Mouse (Mus musculus) lung, embryonic 16.5 days (tissue): ENCODE measurements around the gene Pgap2. TPM values are rescaled to one million over a fixed set of nuclear protein-coding genes. Genes with fewer than 3 reads are reported as not detected.
"Not testable (repeated sequence)": the region's sequence is repeated elsewhere in the genome, so short reads cannot be mapped to it uniquely, and the experiment has no call there.

Experiments
- ATAC-seq: fragments of 200-750 bp; cut with Nextera tagmentation; 2 replicates; pipeline ENCODE4 v1.8.0; 2017; ENCODE audit warnings: low read depth, mild to moderate bottlenecking, moderate library complexity
- H3K27ac ChIP-seq: fragments of 300-500 bp; sonication (generic); 2 replicates; pipeline ENCODE4 v1.5.1; 2014; ENCODE audit warnings: mild to moderate bottlenecking, control low read depth, low read length
- H3K27me3 ChIP-seq: fragments of 300-500 bp; sonication (generic); 2 replicates; pipeline ENCODE4 v1.6.1; 2014; ENCODE audit warnings: low read depth, low read length, mixed read lengths; ENCODE audit not compliant: control insufficient read depth, insufficient read depth
- H3K36me3 ChIP-seq: fragments of 300-500 bp; sonication (generic); 2 replicates; pipeline ENCODE4 v1.6.1; 2014; ENCODE audit warnings: low read length; ENCODE audit not compliant: control insufficient read depth, insufficient read depth
- H3K4me1 ChIP-seq: fragments of 300-500 bp; sonication (generic); replicated peaks from 2 replicates; pipeline ENCODE4 v1.6.1; 2014; ENCODE audit warnings: low read length, mixed read lengths; ENCODE audit not compliant: control insufficient read depth, insufficient read depth
- H3K4me2 ChIP-seq: fragments of 300-500 bp; sonication (generic); 2 replicates; pipeline ENCODE4 v1.6.1; 2014; ENCODE audit warnings: low read depth, low read length, control low read depth
- H3K4me3 ChIP-seq: fragments of 300-500 bp; sonication (generic); 2 replicates; pipeline ENCODE4 v1.5.1; 2014; ENCODE audit warnings: mild to moderate bottlenecking, low read length, control low read depth
- H3K9ac ChIP-seq: fragments of 300-500 bp; sonication (generic); 2 replicates; pipeline ENCODE4 v1.6.1; 2014; ENCODE audit warnings: low read length, control low read depth
- H3K9me3 ChIP-seq: fragments of 300-500 bp; sonication (generic); 2 replicates; pipeline ENCODE4 v1.6.1; 2016; ENCODE audit warnings: low read length; ENCODE audit not compliant: control insufficient read depth
- WGBS: fragments of 180-500 bp; shearing (Covaris S2); extraction: QIAGEN DNeasy Blood & Tissue Kit; methylation state at CpG from one replicate; pipeline ENCODE4 v1.1.7; 2014; 5-methylcytosine and 5-hydroxymethylcytosine counted together
- polyA plus RNA-seq: library from polyadenylated mRNA; unstranded; fragments of >200 nt; fragmentation: Nextera tagmentation; extraction: Ambion mirVana; gene quantifications from 2 replicates; pipeline ENCODE4 v1.2.1, GENCODE M21; 2015

Pgap2 gene
- polyA plus RNA-seq, 1 experiment from 2014 or later = 95.1 TPM

DNA sequence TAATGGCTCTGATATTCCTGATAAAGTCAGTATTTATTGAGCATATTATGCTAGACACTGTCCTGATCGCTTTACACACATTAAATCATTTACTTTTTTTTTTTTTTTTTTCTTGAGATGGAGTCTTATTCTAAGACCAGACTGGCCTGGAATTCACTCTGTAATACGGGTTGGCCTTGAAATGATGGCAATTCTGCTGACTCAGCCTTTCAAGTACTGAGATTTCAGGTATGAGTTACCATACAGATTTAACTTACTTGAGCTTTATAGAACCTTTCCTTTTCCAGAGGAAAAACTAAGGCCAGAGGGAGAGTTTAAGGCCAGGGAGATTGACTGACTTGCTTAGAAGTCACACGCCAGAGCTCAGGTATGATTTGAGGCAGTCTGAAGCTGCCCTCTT is 46.6 kb downstream of the Pgap2 start:
- no peaks in the 10 kb centered on the region for H3K27me3 ChIP-seq
- no peak overlapping the region for H3K27ac ChIP-seq
- H3K36me3 ChIP-seq = no peaks in the 10 kb centered on the region
- no peaks in the 10 kb centered on the region for H3K9me3 ChIP-seq
- H3K4me2 ChIP-seq = no peak overlapping the region
- H3K9ac ChIP-seq = no peak overlapping the region
- 73% methylated on average over 3 of the region's 3 CpGs for WGBS
- H3K4me3 ChIP-seq = no peak overlapping the region
- H3K4me1 ChIP-seq = no peaks in the 10 kb centered on the region
- no peak for ATAC-seq

DNA sequence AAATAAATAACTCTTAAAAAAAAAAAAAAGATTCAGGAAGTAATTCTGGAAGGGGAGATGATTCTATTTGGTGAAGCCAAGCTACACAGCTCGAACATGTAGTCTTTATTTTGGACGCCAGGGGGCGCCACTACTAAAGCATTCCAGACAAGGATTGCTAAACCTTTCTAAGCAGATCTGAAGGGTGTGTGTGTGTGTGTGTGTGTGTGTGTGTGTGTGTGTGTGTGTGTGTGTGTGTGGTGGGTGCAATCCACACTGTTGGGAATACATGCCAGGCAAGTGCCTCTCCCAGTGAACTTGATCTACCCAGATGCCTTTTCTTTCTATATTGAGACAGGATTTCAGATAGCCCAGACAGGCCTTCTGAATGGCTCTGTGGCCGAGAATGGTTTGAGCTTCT is 48.2 kb downstream of the Pgap2 start:
- no peak overlapping the region for H3K9ac ChIP-seq
- peak; percentile 45; the same call in 1 of the 2 replicates for ATAC-seq
- H3K4me2 ChIP-seq = no peak overlapping the region
- no peak overlapping the region for H3K27ac ChIP-seq
- H3K36me3 ChIP-seq = no peaks in the 10 kb centered on the region
- H3K9me3 ChIP-seq = no peaks in the 10 kb centered on the region
- 17% methylated on average over 4 of the region's 4 CpGs for WGBS
- H3K27me3 ChIP-seq = no peaks in the 10 kb centered on the region
- no peak overlapping the region for H3K4me3 ChIP-seq
- no peaks in the 10 kb centered on the region for H3K4me1 ChIP-seq

DNA sequence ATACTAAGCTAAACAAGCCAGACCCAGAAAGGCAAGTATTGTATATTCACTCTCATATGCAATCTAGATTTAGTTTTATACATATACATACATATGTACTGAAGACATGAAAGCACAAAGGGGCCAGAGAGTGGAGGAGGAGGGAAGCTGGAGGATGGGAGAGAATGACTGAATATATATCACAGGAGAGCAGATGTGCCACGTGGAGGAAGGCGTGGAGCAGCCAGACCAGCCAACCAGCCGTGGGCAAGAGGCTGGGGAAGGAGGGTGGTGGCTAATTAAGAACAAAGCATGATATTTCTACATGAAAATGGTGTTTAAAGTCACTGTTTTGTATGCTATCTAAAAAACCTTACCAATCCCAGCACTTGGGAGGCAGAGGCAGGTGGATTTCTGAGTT is 48.7 kb downstream of the Pgap2 start:
- H3K27ac ChIP-seq = no peak overlapping the region
- H3K27me3 ChIP-seq = no peaks in the 10 kb centered on the region
- H3K36me3 ChIP-seq = no peaks in the 10 kb centered on the region
- H3K9ac ChIP-seq = no peak overlapping the region
- no peak for ATAC-seq
- WGBS = 57% methylated on average over 3 of the region's 3 CpGs
- H3K4me1 ChIP-seq = no peaks in the 10 kb centered on the region
- no peak overlapping the region for H3K4me3 ChIP-seq
- H3K4me2 ChIP-seq = no peak overlapping the region
- no peaks in the 10 kb centered on the region for H3K9me3 ChIP-seq

DNA sequence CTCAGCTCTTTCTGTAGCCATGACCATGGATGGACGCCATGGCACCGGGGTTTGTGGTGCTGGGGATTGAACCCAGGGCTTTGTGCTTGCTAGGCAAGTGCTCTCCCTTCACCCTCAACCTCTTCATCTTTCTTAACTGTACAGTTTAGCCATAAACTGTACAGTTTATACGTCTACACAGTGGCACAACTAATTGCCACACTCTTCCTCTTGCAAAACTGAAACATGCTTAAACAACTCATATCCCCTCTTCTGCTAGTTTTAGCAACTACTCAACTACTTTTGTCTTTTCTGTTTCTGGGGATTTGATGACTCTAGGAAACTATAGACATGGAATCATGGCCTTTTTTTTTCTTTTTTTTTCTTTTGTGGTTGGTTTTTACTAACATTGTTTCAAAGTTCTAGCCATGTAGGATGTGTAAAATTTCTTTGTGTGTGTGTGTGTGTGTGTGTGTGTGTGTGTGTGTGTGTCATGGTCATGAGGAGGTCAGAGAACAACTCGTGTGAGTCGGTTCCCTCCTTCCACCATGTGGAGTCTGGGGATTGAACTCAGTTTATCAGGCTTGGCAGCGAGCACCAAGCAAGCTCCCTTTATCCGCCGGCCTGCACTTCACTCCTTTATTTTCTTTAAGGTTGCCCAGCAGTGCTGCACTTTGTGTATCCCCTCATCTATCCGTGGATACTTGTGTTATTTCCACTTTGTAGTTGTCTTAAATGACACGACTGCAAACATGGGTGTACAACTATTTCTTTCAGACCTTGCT is 49.9 kb downstream of the Pgap2 start:
- H3K4me1 ChIP-seq = no peaks in the 10 kb centered on the region
- no peak overlapping the region for H3K27ac ChIP-seq
- H3K27me3 ChIP-seq = no peaks in the 10 kb centered on the region
- 76% methylated on average over 10 of the region's 10 CpGs for WGBS
- H3K4me2 ChIP-seq = no peak overlapping the region
- no peak overlapping the region for H3K9ac ChIP-seq
- no peak overlapping the region for H3K4me3 ChIP-seq
- H3K9me3 ChIP-seq = no peaks in the 10 kb centered on the region
- no peak for ATAC-seq
- H3K36me3 ChIP-seq = no peaks in the 10 kb centered on the region

- no peaks in the 10 kb centered on the region for H3K4me1 ChIP-seq
- H3K27ac ChIP-seq = no peak overlapping the region
- no peak overlapping the region for H3K4me3 ChIP-seq
- H3K27me3 ChIP-seq = no peaks in the 10 kb centered on the region
- ATAC-seq = no peak
- H3K36me3 ChIP-seq = no peaks in the 10 kb centered on the region
- no peak overlapping the region for H3K9ac ChIP-seq
- 77% methylated on average over 1 of the region's 1 CpGs for WGBS
- H3K4me2 ChIP-seq = no peak overlapping the region
- H3K9me3 ChIP-seq = no peaks in the 10 kb centered on the region
These were observed 50.5 kb downstream of the Pgap2 start for GRCm38 (mm10) chr7:102260518-102260917.

DNA sequence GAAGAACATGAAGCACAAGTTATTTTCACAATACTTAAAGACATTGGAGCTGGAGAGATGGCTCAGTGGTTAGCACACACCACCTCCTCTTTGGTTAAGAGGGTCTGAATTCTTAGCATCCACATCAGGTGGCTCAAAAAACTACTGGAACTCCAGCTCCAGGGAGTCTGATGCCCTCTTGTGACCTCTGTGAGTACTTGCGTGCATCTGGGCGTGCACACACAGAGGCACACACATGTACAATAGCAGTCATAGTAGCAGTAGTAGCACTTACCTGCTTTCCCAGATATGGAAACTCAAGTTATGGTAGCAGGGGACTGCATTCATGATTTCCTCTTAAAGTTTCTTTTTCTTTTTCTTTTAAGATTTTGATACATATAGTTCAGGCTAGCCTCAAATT is 53.0 kb downstream of the Pgap2 start:
- Histone ChIP-seq H3K4me3 (no peak overlapping the region), H3K9me3 (no peaks in the 10 kb centered on the region), H3K36me3 (no peaks in the 10 kb centered on the region), H3K27me3 (no peaks in the 10 kb centered on the region), H3K27ac (no peak overlapping the region), H3K4me1 (no peaks in the 10 kb centered on the region; the same call in 1 of the 2 replicates), H3K4me2 (no peak overlapping the region), H3K9ac (no peak overlapping the region)
- WGBS = 80% methylated on average over 2 of the region's 2 CpGs
- ATAC-seq = no peak

GRCm38 (mm10) chr7:102266021-102266400 is 56.0 kb downstream of the Pgap2 start:
- not testable (repeated sequence) for H3K36me3 ChIP-seq, H3K27ac ChIP-seq, H3K27me3 ChIP-seq, H3K9me3 ChIP-seq, ATAC-seq, H3K4me3 ChIP-seq, H3K4me1 ChIP-seq, H3K9ac ChIP-seq, H3K4me2 ChIP-seq
- 85% methylated on average over 10 of the region's 10 CpGs for WGBS

DNA sequence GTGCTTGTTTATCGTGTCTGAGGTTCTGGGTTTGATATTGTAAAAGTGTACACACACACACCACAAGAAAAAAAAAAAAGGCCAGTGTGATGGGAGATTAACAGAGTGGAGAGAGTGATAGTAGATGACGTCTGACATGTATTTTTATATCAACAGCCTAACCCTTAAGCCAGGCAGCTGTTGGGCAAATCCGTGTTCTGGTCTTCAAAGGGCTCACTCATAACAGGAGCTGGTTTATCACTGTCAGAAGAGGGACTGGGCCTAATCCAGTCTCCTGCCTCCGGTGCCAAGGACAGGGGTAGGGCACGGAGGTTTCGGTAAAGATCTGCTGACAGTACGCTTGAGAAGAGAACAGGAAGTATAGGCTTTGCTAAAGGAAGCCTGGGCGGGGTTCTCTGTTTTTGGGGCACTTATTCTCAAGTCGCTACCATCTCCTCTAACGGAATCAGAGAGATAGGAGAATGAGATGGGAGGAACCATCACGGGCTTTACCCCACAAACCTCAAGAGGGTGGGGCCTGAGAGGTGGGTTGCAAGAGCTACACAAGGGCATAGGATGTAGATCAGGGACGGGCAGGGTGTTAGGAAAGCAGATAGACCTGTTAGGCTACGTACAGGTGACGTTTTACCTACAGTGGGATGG is 56.5 kb downstream of the Pgap2 start:
- WGBS = 37% methylated on average over 14 of the region's 14 CpGs
- Histone ChIP-seq H3K9ac (0 out of 2 replicates have a peak overlapping the region, but pooled peaks have one; percentile 17), H3K4me1 (peaks cover 5% of the 10 kb centered on the region; the same call in 1 of the 2 replicates), H3K36me3 (no peaks in the 10 kb centered on the region), H3K4me3 (peak overlapping the region; percentile 89), H3K27ac (no peak overlapping the region), H3K9me3 (no peaks in the 10 kb centered on the region), H3K4me2 (peak overlapping the region; percentile 28; the same call in 1 of the 2 replicates), H3K27me3 (no peaks in the 10 kb centered on the region)
- ATAC-seq = peak; percentile 11

DNA sequence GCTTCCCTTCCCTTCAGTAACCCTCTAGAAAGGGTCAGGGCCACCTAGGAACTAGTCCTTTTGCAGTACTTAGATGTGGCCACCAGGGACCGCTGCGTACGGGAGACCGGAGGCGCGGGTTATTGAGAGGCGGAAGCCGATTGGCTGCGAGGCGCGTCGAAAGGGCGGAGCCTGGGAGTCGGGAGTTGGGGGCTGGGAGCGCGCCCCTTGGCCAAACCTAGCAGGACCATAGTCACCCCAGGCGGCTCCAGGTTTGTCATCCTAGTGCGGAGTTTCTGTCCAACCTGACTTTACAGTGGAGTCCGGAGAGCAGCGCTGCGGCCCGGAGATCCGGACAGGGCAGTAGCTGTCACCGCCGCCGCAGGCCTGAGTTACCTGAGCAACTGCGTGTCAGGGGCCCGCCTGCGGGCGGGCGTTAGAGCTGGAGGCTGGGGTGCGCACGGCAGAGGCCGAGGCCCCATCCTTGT is 57.1 kb downstream of the Pgap2 start:
- 0% methylated on average over 34 of the region's 34 CpGs for WGBS
- peak overlapping the region; percentile 92 for H3K4me2 ChIP-seq
- peak; percentile 89 for ATAC-seq
- H3K4me3 ChIP-seq = peak overlapping the region; percentile 89
- no peaks in the 10 kb centered on the region for H3K27me3 ChIP-seq
- no peaks in the 10 kb centered on the region for H3K9me3 ChIP-seq
- H3K27ac ChIP-seq = peak overlapping the region; percentile 21
- H3K9ac ChIP-seq = peak overlapping the region; percentile 80
- H3K4me1 ChIP-seq = peaks cover 5% of the 10 kb centered on the region; the same call in 1 of the 2 replicates
- H3K36me3 ChIP-seq = no peaks in the 10 kb centered on the region
